Comparison of ENCODE assay signal across 16 mouse cellular contexts in the genomic region with DNA sequence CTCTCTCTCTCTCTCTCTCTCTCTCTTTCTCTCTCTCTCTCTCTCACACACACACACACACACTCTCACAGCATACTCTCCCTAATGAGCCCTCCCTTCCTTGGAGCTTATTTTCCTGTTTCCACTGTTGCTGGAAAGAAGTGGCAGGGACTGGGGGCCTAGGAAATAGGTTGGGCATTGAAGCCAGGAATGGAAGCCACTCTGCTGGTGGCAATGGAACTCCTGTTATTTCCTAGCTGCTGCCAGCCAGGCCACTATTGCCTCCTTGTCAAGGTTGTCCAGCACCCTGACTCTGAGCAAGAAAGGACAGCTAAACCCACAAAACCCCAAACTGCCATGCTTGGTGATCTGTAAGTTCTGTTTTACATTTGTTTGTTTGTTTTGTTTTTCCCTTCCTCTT. TPM values are rescaled to one million over a fixed set of nuclear protein-coding genes. Genes with fewer than 3 reads are reported as not detected.
DNase-seq lines count a peak whose midpoint lies in the region; TF ChIP-seq lines count a peak whose summit lies in the region.
"Had no signal": no experiment of that assay in that cellular context is flagged by ENCODE, and none has a peak within 500 bp of the region (broad histone marks: within the 10 kb centered on the region; RNA-seq: fewer than 3 reads in every experiment).

No protein-coding gene starts in this region.

- no peak overlapping the region for H3K4me3 ChIP-seq in heart, adult 2 months
- no peak overlapping the region for H3K4me3 ChIP-seq in layer of hippocampus, adult 2 months
- H3K4me3 ChIP-seq in thymus, adult 2 months (ENCODE audit: control insufficient read depth, insufficient read depth, low read length), result no peak overlapping the region
- H3K4me3 ChIP-seq: forebrain, embryonic 13.5 days; hindbrain, embryonic 15.5 days; stomach, embryonic 15.5 days had no signal

- no peak overlapping the region for H3K9ac ChIP-seq in heart, adult 2 months (ENCODE audit: low read depth, low read length)
- H3K9ac ChIP-seq: forebrain, embryonic 13.5 days; hindbrain, embryonic 15.5 days; stomach, embryonic 15.5 days had no signal

- no peak for TF ChIP-seq EP300 in heart, adult 2 months (IDR thresholded peaks at IDR 0.05; ENCODE audit: insufficient read depth, low read depth, low read length)

- peak; percentile 17 to 41 for DNase-seq in cerebellum, postnatal 14 days
- no peak for DNase-seq in cerebellum, postnatal 4 days (ENCODE audit: low spot score in 2 of 2)
- DNase-seq in heart, adult 2 months, result peak in 1 of 2 experiments; percentile 30
- no peak for DNase-seq in heart, adult 8-10 months (ENCODE audit: low spot score)
- DNase-seq in layer of hippocampus, adult 2 months (ENCODE audit: low spot score in 2 of 2), result no peak
- DNase-seq in layer of hippocampus, postnatal 25 days (ENCODE audit: extremely low spot score in 1 of 2, low spot score in 1 of 2), result no peak
- no peak for DNase-seq in thymus, adult 2 months
- DNase-seq: adrenal gland, adult 2 months; kidney, adult 8-10 months; kidney, postnatal 10 days; layer of hippocampus, postnatal 36 days; lung, postnatal 4 days; thymus, postnatal 36 days had no signal

- H3K4me1 ChIP-seq in heart, adult 2 months (ENCODE audit: control insufficient read depth, insufficient read depth, low read length), result peaks cover 30% of the 10 kb centered on the region
- H3K4me1 ChIP-seq in thymus, adult 2 months (replicated peaks; ENCODE audit: control insufficient read depth, insufficient read depth, low read length), result 0 out of 2 replicates have a peak, but pooled peaks cover 3% of the 10 kb centered on the region

- TF ChIP-seq POLR2A in heart, adult 2 months (IDR thresholded peaks at IDR 0.05; ENCODE audit: insufficient read depth, low read depth, low read length), result no peak
- no peak for TF ChIP-seq POLR2A in thymus, adult 2 months (IDR thresholded peaks at IDR 0.05; ENCODE audit: control insufficient read depth, extremely low read depth, insufficient read depth, low read length, poor library complexity)

- H3K27me3 ChIP-seq in heart, adult 2 months (ENCODE audit: control insufficient read depth, insufficient read depth, low read length), result no peaks in the 10 kb centered on the region
- no peaks in the 10 kb centered on the region for H3K27me3 ChIP-seq in thymus, adult 2 months (ENCODE audit: control insufficient read depth, insufficient read depth, low read length)
- H3K27me3 ChIP-seq: forebrain, embryonic 13.5 days; hindbrain, embryonic 15.5 days; stomach, embryonic 15.5 days had no signal

- peak overlapping the region; percentile 27 for H3K27ac ChIP-seq in heart, adult 2 months
- peak overlapping the region; percentile 6 for H3K27ac ChIP-seq in layer of hippocampus, adult 2 months
- H3K27ac ChIP-seq in thymus, adult 2 months (ENCODE audit: control insufficient read depth, insufficient read depth, low read length), result no peak overlapping the region
- H3K27ac ChIP-seq: forebrain, embryonic 13.5 days; hindbrain, embryonic 15.5 days; stomach, embryonic 15.5 days had no signal

- intact Hi-C loops in heart, adult 2 months (cut with DNase I), result no loop called here

- peaks cover 17% of the 10 kb centered on the region for H3K79me2 ChIP-seq in heart, adult 2 months (replicated peaks; ENCODE audit: control insufficient read depth, insufficient read depth, low read length)

- no peak for TF ChIP-seq CTCF in heart, adult 2 months (IDR thresholded peaks at IDR 0.05)
- TF ChIP-seq CTCF in layer of hippocampus, adult 2 months (conservative IDR thresholded peaks at IDR 0.05), result no peak
- TF ChIP-seq CTCF in thymus, adult 2 months (IDR thresholded peaks at IDR 0.05; ENCODE audit: borderline replicate concordance, control insufficient read depth, extremely low read depth, insufficient read depth, low read length, poor library complexity), result no peak

- H3K36me3 ChIP-seq in heart, adult 2 months (ENCODE audit: control insufficient read depth, insufficient read depth, low read length), result peaks cover 30% of the 10 kb centered on the region
- no peaks in the 10 kb centered on the region for H3K36me3 ChIP-seq in thymus, adult 2 months (ENCODE audit: control insufficient read depth, insufficient read depth, low read length)
- H3K36me3 ChIP-seq: hindbrain, embryonic 15.5 days; stomach, embryonic 15.5 days had no signal

RNA-seq across cellular contexts. Expression of a gene that starts 15.0 kb away (rescaled TPM):
- 100 to 1,000 TPM; 148 to 157 TPM for total RNA-seq in heart, adult 2 months (2021)
- polyA plus RNA-seq in heart, adult 2 months (2012; rRNA removed), result 52.5 and 94.8 TPM in 2 replicates
- 100 to 1,000 TPM; 145 to 175 (median 158) TPM for total RNA-seq in heart, adult 8-10 months (2022)
- 100 to 1,000 TPM; 159 to 164 TPM for total RNA-seq in layer of hippocampus, adult 2 months (2021)
- 100 to 1,000 TPM; 141 to 142 TPM for total RNA-seq in layer of hippocampus, postnatal 25 days (2021)
- polyA plus RNA-seq in thymus, adult 2 months (2012; rRNA removed), result 29.6 and 40.1 TPM in 2 replicates

Comparison
In these comparisons a context has a peak if more than half of its experiments do, and no peak if none do; other contexts are left out.
1. DNase-seq: peak in cerebellum, postnatal 14 days (2 of 2); none in cerebellum, postnatal 4 days (0 of 2), heart, adult 8-10 months (single experiment), layer of hippocampus, adult 2 months (0 of 2), layer of hippocampus, postnatal 25 days (0 of 2) and thymus, adult 2 months (single experiment).